Mouse (Mus musculus): ENCODE measurements around the gene Appl1. TPM values are rescaled to one million over a fixed set of nuclear protein-coding genes. Genes with fewer than 3 reads are reported as not detected.

Gene Appl1
- total and polyA plus RNA-seq, 3 experiments, result 1.9 to 21.4 (median 10.0) TPM

DNA sequence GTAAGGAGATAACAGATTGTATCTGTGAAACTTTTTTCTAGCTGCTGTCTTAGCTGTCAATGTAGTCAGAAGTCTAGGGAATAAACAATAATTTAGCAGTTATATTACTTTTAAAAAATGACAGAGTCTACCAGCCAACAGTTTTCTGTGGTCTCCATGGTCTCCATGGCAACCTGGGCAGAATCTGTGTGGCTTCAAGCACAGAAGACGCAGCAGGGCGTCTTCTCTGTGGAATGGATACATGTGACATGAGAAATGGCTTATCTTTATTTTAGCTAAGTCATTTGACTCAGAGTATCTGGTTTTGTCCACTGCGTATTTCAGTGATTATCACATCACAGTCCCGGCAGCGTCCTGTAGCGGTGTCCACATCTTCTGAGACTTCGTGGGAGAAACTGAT is 5.2 kb upstream of the Appl1 start:
- ATAC-seq (ENCODE audit: extremely low read depth, insufficient number of reproducible peaks, low FRiP score, poor library complexity, severe bottlenecking) (no peak), DNase-seq (ENCODE audit: low spot score) (no peak)
- H3K9me3 ChIP-seq (replicated peaks), result no peaks in the 10 kb centered on the region
- peaks cover 37% of the 10 kb centered on the region for H3K27me3 ChIP-seq (ENCODE audit: insufficient read depth, low read length)
- H3K4me1 ChIP-seq (ENCODE audit: insufficient read depth, low read depth, low read length), result peaks cover 2% of the 10 kb centered on the region; the same call in 1 of the 2 replicates
- no peak for TF ChIP-seq GATA1 (IDR thresholded peaks at IDR 0.05; ENCODE audit: borderline replicate concordance, low read length)
- TF ChIP-seq TAL1 (conservative IDR thresholded peaks at IDR 0.05; ENCODE audit: low read depth, low read length), result no peak
- no peak for TF ChIP-seq GATA2 (IDR thresholded peaks at IDR 0.05; ENCODE audit: borderline replicate concordance, low read depth, low read length)
- TF ChIP-seq POLR2AphosphoS5 (IDR thresholded peaks at IDR 0.05; ENCODE audit: insufficient replicate concordance, low read depth, low read length), result no peak
- no peaks in the 10 kb centered on the region for H3K36me3 ChIP-seq (replicated peaks)
- H3K4me3 ChIP-seq (ENCODE audit: low read depth, low read length), result no peak overlapping the region

- Histone ChIP-seq H3K9me3 (replicated peaks) (no peaks in the 10 kb centered on the region), H3K27me3 (ENCODE audit: insufficient read depth, low read length) (peaks cover 32% of the 10 kb centered on the region), H3K4me3 (ENCODE audit: low read depth, low read length) (no peak overlapping the region), H3K4me1 (ENCODE audit: insufficient read depth, low read depth, low read length) (peaks cover 8% of the 10 kb centered on the region), H3K36me3 (replicated peaks) (no peaks in the 10 kb centered on the region)
- DNase-seq (ENCODE audit: low spot score), result no peak
- TF ChIP-seq POLR2AphosphoS5 (IDR thresholded peaks at IDR 0.05; ENCODE audit: insufficient replicate concordance, low read depth, low read length) (no peak), GATA1 (IDR thresholded peaks at IDR 0.05; ENCODE audit: borderline replicate concordance, low read length) (no peak), TAL1 (conservative IDR thresholded peaks at IDR 0.05; ENCODE audit: low read depth, low read length) (no peak), CTCF (IDR thresholded peaks at IDR 0.05; ENCODE audit: low read depth, low read length) (no peak), GATA2 (IDR thresholded peaks at IDR 0.05; ENCODE audit: borderline replicate concordance, low read depth, low read length) (no peak)
- ATAC-seq (ENCODE audit: extremely low read depth, insufficient number of reproducible peaks, low FRiP score, poor library complexity, severe bottlenecking), result no peak
These were observed 4.5 kb upstream of the Appl1 start for GRCm38 (mm10) chr14:26975490-26975889.

DNA sequence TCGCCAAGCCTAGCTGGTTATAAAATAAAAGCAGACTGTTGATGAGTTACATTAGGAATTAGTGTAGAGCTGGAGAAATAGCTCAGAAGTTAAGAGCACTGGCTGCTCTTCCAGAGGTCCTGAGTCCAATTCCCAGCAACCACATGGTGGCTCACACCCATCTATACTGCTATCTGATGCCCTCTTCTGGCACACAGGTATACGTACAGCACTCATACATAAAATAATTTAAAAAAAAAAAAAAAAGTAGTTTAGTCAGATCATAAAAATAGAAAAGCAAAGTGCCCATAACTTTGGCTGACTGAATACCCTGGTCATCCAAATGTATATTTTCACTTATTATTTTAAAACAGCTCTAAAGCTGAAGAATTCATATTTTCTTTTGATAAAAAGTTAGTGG is 2.1 kb upstream of the Appl1 start:
- H3K27me3 ChIP-seq (ENCODE audit: insufficient read depth, low read length), result peaks cover 28% of the 10 kb centered on the region
- no peak for ATAC-seq (ENCODE audit: extremely low read depth, insufficient number of reproducible peaks, low FRiP score, poor library complexity, severe bottlenecking)
- H3K4me3 ChIP-seq (ENCODE audit: low read depth, low read length), result no peak overlapping the region
- H3K36me3 ChIP-seq (replicated peaks), result no peaks in the 10 kb centered on the region
- no peaks in the 10 kb centered on the region for H3K9me3 ChIP-seq (replicated peaks)
- DNase-seq (ENCODE audit: low spot score), result no peak
- TF ChIP-seq TAL1 (conservative IDR thresholded peaks at IDR 0.05; ENCODE audit: low read depth, low read length), result no peak
- no peak for TF ChIP-seq CTCF (IDR thresholded peaks at IDR 0.05; ENCODE audit: low read depth, low read length)
- H3K4me1 ChIP-seq (ENCODE audit: insufficient read depth, low read depth, low read length), result peaks cover 19% of the 10 kb centered on the region

DNA sequence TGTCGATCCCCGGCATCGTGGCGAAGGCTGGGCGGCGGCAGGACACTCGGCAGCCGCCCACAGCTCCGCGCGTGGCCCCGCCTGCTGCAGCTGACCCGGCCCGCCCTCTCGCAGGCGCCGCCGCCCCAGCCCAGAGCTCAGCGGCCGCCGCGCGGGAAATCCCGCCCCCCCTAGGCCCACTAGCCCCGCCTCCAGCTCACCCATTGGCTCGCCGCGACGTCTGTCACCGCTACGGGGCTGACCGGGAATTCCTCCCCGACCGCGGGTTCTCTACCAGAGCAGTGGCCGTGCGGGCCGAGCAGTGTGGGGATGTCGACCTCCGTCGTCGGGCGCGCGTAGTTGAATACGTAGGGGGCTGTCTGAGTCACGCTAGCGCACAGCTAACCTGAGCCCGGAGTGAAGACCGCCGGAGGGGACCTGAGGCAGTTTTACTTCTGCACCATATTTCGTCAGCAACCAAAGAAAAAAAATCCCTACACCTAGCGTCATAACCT is 546 bp downstream of the Appl1 start:
- H3K27me3 ChIP-seq (ENCODE audit: insufficient read depth, low read length), result peaks cover 32% of the 10 kb centered on the region
- no peaks in the 10 kb centered on the region for H3K36me3 ChIP-seq (replicated peaks)
- ATAC-seq (ENCODE audit: extremely low read depth, insufficient number of reproducible peaks, low FRiP score, poor library complexity, severe bottlenecking) (peak; percentile 98), DNase-seq (ENCODE audit: low spot score) (peak; percentile 97)
- H3K9me3 ChIP-seq (replicated peaks), result no peaks in the 10 kb centered on the region
- H3K4me1 ChIP-seq (ENCODE audit: insufficient read depth, low read depth, low read length), result peaks cover 22% of the 10 kb centered on the region
- TF ChIP-seq GATA1 (IDR thresholded peaks at IDR 0.05; ENCODE audit: borderline replicate concordance, low read length) (no peak), GATA2 (IDR thresholded peaks at IDR 0.05; ENCODE audit: borderline replicate concordance, low read depth, low read length) (no peak), POLR2AphosphoS5 (IDR thresholded peaks at IDR 0.05; ENCODE audit: insufficient replicate concordance, low read depth, low read length) (no peak), CTCF (IDR thresholded peaks at IDR 0.05; ENCODE audit: low read depth, low read length) (no peak), TAL1 (conservative IDR thresholded peaks at IDR 0.05; ENCODE audit: low read depth, low read length) (no peak)
- H3K4me3 ChIP-seq (ENCODE audit: low read depth, low read length), result peak overlapping the region; percentile 87

GRCm38 (mm10) chr14:26969856-26970407 is 1.1 kb downstream of the Appl1 start:
- peaks cover 22% of the 10 kb centered on the region for H3K4me1 ChIP-seq (ENCODE audit: insufficient read depth, low read depth, low read length)
- peak; percentile 31 for DNase-seq (ENCODE audit: low spot score)

DNA sequence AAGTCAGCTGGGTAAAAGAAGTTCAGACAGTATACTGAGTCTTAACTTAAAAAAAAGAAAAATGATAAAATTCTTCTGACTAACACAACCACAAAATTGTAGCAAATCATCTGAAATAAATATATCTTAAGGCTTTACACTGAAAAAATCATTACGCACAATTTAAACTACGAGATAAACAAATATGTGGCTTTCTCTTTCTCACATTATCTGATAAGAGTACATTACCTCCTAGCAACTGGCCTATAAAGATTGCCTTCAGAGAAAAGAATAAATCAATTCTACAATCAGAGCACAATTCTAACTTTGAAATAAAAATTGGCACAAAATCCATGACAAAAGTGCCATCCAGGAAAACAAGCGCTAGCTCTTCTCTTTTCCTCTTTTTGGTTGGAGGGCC is 1.9 kb downstream of the Appl1 start:
- TF ChIP-seq GATA1 (IDR thresholded peaks at IDR 0.05; ENCODE audit: borderline replicate concordance, low read length) (no peak), POLR2AphosphoS5 (IDR thresholded peaks at IDR 0.05; ENCODE audit: insufficient replicate concordance, low read depth, low read length) (no peak), TAL1 (conservative IDR thresholded peaks at IDR 0.05; ENCODE audit: low read depth, low read length) (no peak), CTCF (IDR thresholded peaks at IDR 0.05; ENCODE audit: low read depth, low read length) (no peak), GATA2 (IDR thresholded peaks at IDR 0.05; ENCODE audit: borderline replicate concordance, low read depth, low read length) (no peak)

More at GRCm38 (mm10) chr14:26969856-26970407, 1.1 kb downstream of the Appl1 start:
- peak; percentile 32; the same call in 1 of the 2 replicates for ATAC-seq (ENCODE audit: extremely low read depth, insufficient number of reproducible peaks, low FRiP score, poor library complexity, severe bottlenecking)
- TF ChIP-seq GATA1 (IDR thresholded peaks at IDR 0.05; ENCODE audit: borderline replicate concordance, low read length) (no peak), GATA2 (IDR thresholded peaks at IDR 0.05; ENCODE audit: borderline replicate concordance, low read depth, low read length) (no peak), POLR2AphosphoS5 (IDR thresholded peaks at IDR 0.05; ENCODE audit: insufficient replicate concordance, low read depth, low read length) (no peak)
- Histone ChIP-seq H3K27me3 (ENCODE audit: insufficient read depth, low read length) (peaks cover 32% of the 10 kb centered on the region), H3K9me3 (replicated peaks) (no peaks in the 10 kb centered on the region), H3K4me3 (ENCODE audit: low read depth, low read length) (peak overlapping the region; percentile 87), H3K36me3 (replicated peaks) (no peaks in the 10 kb centered on the region)

More for the DNA sequence above, 1.9 kb downstream of the Appl1 start:
- Histone ChIP-seq H3K4me1 (ENCODE audit: insufficient read depth, low read depth, low read length) (peaks cover 22% of the 10 kb centered on the region), H3K27me3 (ENCODE audit: insufficient read depth, low read length) (peaks cover 28% of the 10 kb centered on the region), H3K36me3 (replicated peaks) (no peaks in the 10 kb centered on the region), H3K4me3 (ENCODE audit: low read depth, low read length) (no peak overlapping the region; the same call in 1 of the 2 replicates), H3K9me3 (replicated peaks) (no peaks in the 10 kb centered on the region)
- DNase-seq (ENCODE audit: low spot score) (no peak), ATAC-seq (ENCODE audit: extremely low read depth, insufficient number of reproducible peaks, low FRiP score, poor library complexity, severe bottlenecking) (no peak)

All from G1E (cell line).